Mouse (Mus musculus) stomach, postnatal 0 days (tissue): ENCODE measurements around the gene Gm17606.

Experiments used
- CTCF ChIP-seq: IDR thresholded peaks from 2 replicates; pipeline ENCODE4 v1.5.1; 2016; ENCODE audit warnings: antibody characterized with exemption, low read depth, mild to moderate bottlenecking, moderate library complexity
- EP300 ChIP-seq: optimal IDR thresholded peaks from 2 replicates; pipeline ENCODE3; 2016; ENCODE audit warnings: antibody characterized with exemption

- no peak for TF ChIP-seq EP300
- no peak for TF ChIP-seq CTCF
These were observed 46.5 kb downstream of the Gm17606 start for GRCm38 (mm10) chr14:54687251-54687650.
